ENCODE assay signal across 8 mouse cellular contexts in the genomic region with DNA sequence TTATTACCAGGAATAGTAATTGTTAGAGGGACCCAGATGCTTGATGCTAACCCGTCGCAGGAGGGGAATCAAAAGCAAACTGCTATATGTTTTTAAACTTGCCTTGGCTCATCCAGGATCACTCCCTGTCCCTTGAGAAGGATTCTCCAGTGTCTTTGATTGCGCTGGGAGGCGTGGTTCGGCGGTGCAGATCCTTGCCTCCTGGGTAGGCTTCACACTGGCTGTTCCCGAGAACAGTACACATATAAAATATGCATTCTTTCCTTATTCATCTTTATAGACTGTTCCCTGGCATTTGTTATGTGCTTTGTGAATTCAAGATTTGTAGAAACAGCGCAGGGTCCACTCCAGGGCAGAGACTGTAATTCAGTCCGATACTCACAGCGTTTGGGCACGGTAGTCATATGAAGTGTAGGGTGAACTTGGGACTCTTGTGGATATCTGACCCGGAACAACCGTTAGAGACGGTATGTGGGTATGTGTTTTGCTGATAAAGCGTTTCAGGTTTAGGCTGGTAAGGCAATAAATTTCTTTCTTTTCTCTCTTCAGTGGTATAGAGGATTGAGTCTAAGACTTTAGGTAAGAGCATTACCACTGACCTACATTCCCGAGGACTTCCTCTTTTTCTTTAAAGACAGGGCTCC. TPM values are rescaled to one million over a fixed set of nuclear protein-coding genes. Genes with fewer than 3 reads are reported as not detected.
DNase-seq lines count a peak whose midpoint lies in the region; ATAC-seq and TF ChIP-seq lines count a peak whose summit lies in the region.

No protein-coding gene starts in this region.

- peak; percentile 35 for DNase-seq in adrenal gland, postnatal 10 days
- DNase-seq in adrenal gland, adult 8-10 months, result no peak
- no peak for DNase-seq in thymus, adult 2 months
- DNase-seq in thymus, adult 18-20 months, result no peak
- DNase-seq in lung, postnatal 10 days, result peak; percentile 45
- DNase-seq in left cerebral cortex, adult 8-10 months (ENCODE audit: low spot score in 2 of 2), result no peak
- no peak for DNase-seq in right cerebral cortex, adult 18-20 months

- H3K27me3 ChIP-seq in thymus, adult 2 months (ENCODE audit: control insufficient read depth, insufficient read depth, low read length), result no peaks in the 10 kb centered on the region
- no peaks in the 10 kb centered on the region for H3K27me3 ChIP-seq in hindbrain, embryonic 13.5 days

- H3K4me2 ChIP-seq in hindbrain, embryonic 13.5 days, result peak overlapping the region; percentile 96

- H3K9ac ChIP-seq in hindbrain, embryonic 13.5 days, result peak overlapping the region; percentile 92

- peaks cover 20% of the 10 kb centered on the region for H3K4me1 ChIP-seq in thymus, adult 2 months (replicated peaks; ENCODE audit: control insufficient read depth, insufficient read depth, low read length)
- peaks cover 44% of the 10 kb centered on the region for H3K4me1 ChIP-seq in hindbrain, embryonic 13.5 days (replicated peaks)

- no peak overlapping the region for H3K27ac ChIP-seq in thymus, adult 2 months (ENCODE audit: control insufficient read depth, insufficient read depth, low read length)
- peak overlapping the region; percentile 90; the same call in 1 of the 2 replicates for H3K27ac ChIP-seq in hindbrain, embryonic 13.5 days

- TF ChIP-seq POLR2A in thymus, adult 2 months (IDR thresholded peaks at IDR 0.05; ENCODE audit: control insufficient read depth, extremely low read depth, insufficient read depth, low read length, poor library complexity), result no peak

- peak overlapping the region; percentile 68 for H3K4me3 ChIP-seq in thymus, adult 2 months (ENCODE audit: control insufficient read depth, insufficient read depth, low read length)
- H3K4me3 ChIP-seq in hindbrain, embryonic 13.5 days, result peak overlapping the region; percentile 89

- H3K36me3 ChIP-seq in thymus, adult 2 months (ENCODE audit: control insufficient read depth, insufficient read depth, low read length), result no peaks in the 10 kb centered on the region
- peaks cover 8% of the 10 kb centered on the region for H3K36me3 ChIP-seq in hindbrain, embryonic 13.5 days

- no peak for TF ChIP-seq CTCF in thymus, adult 2 months (IDR thresholded peaks at IDR 0.05; ENCODE audit: borderline replicate concordance, control insufficient read depth, extremely low read depth, insufficient read depth, low read length, poor library complexity)

- 16% methylated on average over 16 of the region's 16 CpGs for WGBS in thymus, adult 2 months
- WGBS in hindbrain, embryonic 13.5 days, result 23% methylated on average over 16 of the region's 16 CpGs

- no peaks in the 10 kb centered on the region for H3K9me3 ChIP-seq in hindbrain, embryonic 13.5 days

- ATAC-seq in hindbrain, embryonic 13.5 days (ENCODE audit: low FRiP score), result no peak

RNA-seq across cellular contexts. Expression of a gene that starts 1.2 kb away (rescaled TPM):
- total RNA-seq in adrenal gland, postnatal 10 days (2021), result 10 to 100 TPM; 17.5 to 20.5 TPM
- 10 to 100 TPM; 12.6 to 16.3 (median 15.2) TPM for total RNA-seq in adrenal gland, adult 8-10 months (2022)
- 9.8 and 14.4 TPM in 2 replicates for polyA plus RNA-seq in thymus, adult 2 months (2012; rRNA removed)
- polyA plus RNA-seq in hindbrain, embryonic 13.5 days (2015; fragmentation: Nextera tagmentation; extraction: Ambion mirVana), result 16.7 and 16.9 TPM in 2 replicates
- 10 to 100 TPM; 25.8 to 31.7 (median 29.2) TPM for total RNA-seq in left cerebral cortex, adult 8-10 months (2022)

RNA-seq across cellular contexts. Expression of a gene that starts 4.0 kb away (rescaled TPM):
- 100 to 1,000 TPM; 157 to 163 TPM for total RNA-seq in adrenal gland, postnatal 10 days (2021)
- 100 to 1,000 TPM in 1 of 4 experiments, 10 to 100 TPM in 3; 43.8 to 104 (median 72.0) TPM for total RNA-seq in adrenal gland, adult 8-10 months (2022)
- 34.2 and 35.1 TPM in 2 replicates for polyA plus RNA-seq in thymus, adult 2 months (2012; rRNA removed)
- polyA plus RNA-seq in hindbrain, embryonic 13.5 days (2015; fragmentation: Nextera tagmentation; extraction: Ambion mirVana), result 253 and 266 TPM in 2 replicates
- 100 to 1,000 TPM; 121 to 129 (median 127) TPM for total RNA-seq in left cerebral cortex, adult 8-10 months (2022)

Comparison
In these comparisons a context has a peak if more than half of its experiments do, and no peak if none do; other contexts are left out.
1. DNase-seq: peak in adrenal gland, postnatal 10 days (single experiment) and lung, postnatal 10 days (single experiment); none in adrenal gland, adult 8-10 months (single experiment), thymus, adult 2 months (single experiment), thymus, adult 18-20 months (0 of 2), left cerebral cortex, adult 8-10 months (0 of 2) and right cerebral cortex, adult 18-20 months (single experiment).